Mouse (Mus musculus) liver, adult 2 months (tissue): Measurements from ENCODE around the gene Irf3. TPM values are rescaled to one million over a fixed set of nuclear protein-coding genes. Genes with fewer than 3 reads are reported as not detected.

ENCODE experiments used
- DNase-seq: peaks from one replicate; pipeline ENCODE4 v3.0.0-alpha.2; 2011; ENCODE audit warnings: low read depth, low spot score; ENCODE audit errors: extremely low read depth
- H3K27ac ChIP-seq: fragments of 200-500 bp; replicated peaks from 2 replicates; pipeline ENCODE4 v1.5.1; 2012; ENCODE audit warnings: low read depth, mild to moderate bottlenecking, control low read depth, inconsistent platforms, low read length; ENCODE audit not compliant: insufficient read depth
- H3K27me3 ChIP-seq: fragments of 200-500 bp; 2 replicates; pipeline ENCODE4 v1.6.1; 2012; ENCODE audit warnings: mild to moderate bottlenecking, moderate library complexity, low read length, inconsistent platforms; ENCODE audit not compliant: control insufficient read depth, insufficient read depth
- H3K36me3 ChIP-seq: fragments of 200-500 bp; 2 replicates; pipeline ENCODE4 v1.6.1; 2012; ENCODE audit warnings: low read length, inconsistent platforms; ENCODE audit not compliant: control insufficient read depth, insufficient read depth
- H3K4me1 ChIP-seq: fragments of 200-500 bp; 2 replicates; pipeline ENCODE4 v1.6.1; 2011; ENCODE audit warnings: low read length; ENCODE audit not compliant: control insufficient read depth, insufficient read depth
- H3K4me3 ChIP-seq: fragments of 200-500 bp; 2 replicates; pipeline ENCODE4 v1.5.1; 2011; ENCODE audit warnings: low read depth, mild to moderate bottlenecking, control low read depth, low read length, moderate library complexity; ENCODE audit not compliant: insufficient read depth
- H3K79me2 ChIP-seq: fragments of 200-500 bp; 2 replicates; pipeline ENCODE4 v1.6.1; 2012; ENCODE audit warnings: inconsistent platforms, mild to moderate bottlenecking, low read length, moderate library complexity; ENCODE audit not compliant: control insufficient read depth, insufficient read depth
- H3K9ac ChIP-seq: fragments of 200-500 bp; 2 replicates; pipeline ENCODE4 v1.6.1; 2012; ENCODE audit warnings: low read depth, mild to moderate bottlenecking, control low read depth, inconsistent platforms, low read length
- CTCF ChIP-seq: fragments of 200-500 bp; IDR thresholded peaks from 2 replicates; pipeline ENCODE4 v1.5.1; 2011; ENCODE audit warnings: low read depth, low read length, control low read depth
- POLR2A ChIP-seq: fragments of 200-500 bp; IDR thresholded peaks from 2 replicates; pipeline ENCODE4 v1.6.1; 2011; ENCODE audit warnings: low read length, control low read depth; ENCODE audit not compliant: insufficient read depth; ENCODE audit errors: extremely low read depth
- WGBS: fragments of 180-500 bp; shearing (Covaris S2); methylation state at CpG from one replicate; pipeline ENCODE4 v1.1.7; 2018; 5-methylcytosine and 5-hydroxymethylcytosine counted together
- polyA plus RNA-seq: library from polyadenylated mRNA; depleted of rRNA; stranded (reverse); fragments of >200 nt; gene quantifications from 2 replicates; pipeline ENCODE4 v1.2.3, GENCODE M21; 2012
- total RNA-seq: library from RNA; depleted of rRNA; stranded (reverse); fragments of >200 nt; gene quantifications from 2 replicates; pipeline ENCODE4 v1.2.3, GENCODE M21; 2014

Gene Irf3
- total and polyA plus RNA-seq, 2 experiments = 59.0 to 101 TPM

DNA sequence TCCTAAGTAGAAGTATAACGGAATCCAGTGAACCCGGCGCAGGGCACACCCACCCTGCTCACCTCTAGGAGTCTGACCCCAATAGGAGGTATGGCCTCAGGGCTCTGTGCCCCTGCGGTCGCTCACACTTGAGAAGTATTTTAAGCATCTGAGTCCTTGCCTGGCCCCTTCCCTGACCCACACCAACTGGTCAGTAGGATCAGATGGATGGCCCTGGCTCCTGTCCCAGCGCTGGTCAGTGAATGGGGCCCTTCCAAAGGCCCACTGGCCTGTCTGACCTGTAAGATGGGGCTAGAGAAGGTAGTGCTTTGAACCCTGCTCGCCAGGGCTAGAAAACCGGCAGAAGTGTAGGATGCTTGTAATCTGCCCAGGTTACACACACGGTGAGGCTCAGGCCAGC lies 43.4 kb downstream of the Irf3 start:
- H3K36me3 ChIP-seq = peaks cover 11% of the 10 kb centered on the region
- TF ChIP-seq CTCF (no peak), POLR2A (no peak)
- H3K4me3 ChIP-seq = no peak overlapping the region
- no peak for DNase-seq
- H3K27ac ChIP-seq = no peak overlapping the region
- H3K27me3 ChIP-seq = no peaks in the 10 kb centered on the region
- no peak overlapping the region for H3K9ac ChIP-seq
- 94% methylated on average over 9 of the region's 9 CpGs for WGBS
- H3K4me1 ChIP-seq = no peaks in the 10 kb centered on the region
- no peaks in the 10 kb centered on the region; the same call in none of the 2 replicates for H3K79me2 ChIP-seq

DNA sequence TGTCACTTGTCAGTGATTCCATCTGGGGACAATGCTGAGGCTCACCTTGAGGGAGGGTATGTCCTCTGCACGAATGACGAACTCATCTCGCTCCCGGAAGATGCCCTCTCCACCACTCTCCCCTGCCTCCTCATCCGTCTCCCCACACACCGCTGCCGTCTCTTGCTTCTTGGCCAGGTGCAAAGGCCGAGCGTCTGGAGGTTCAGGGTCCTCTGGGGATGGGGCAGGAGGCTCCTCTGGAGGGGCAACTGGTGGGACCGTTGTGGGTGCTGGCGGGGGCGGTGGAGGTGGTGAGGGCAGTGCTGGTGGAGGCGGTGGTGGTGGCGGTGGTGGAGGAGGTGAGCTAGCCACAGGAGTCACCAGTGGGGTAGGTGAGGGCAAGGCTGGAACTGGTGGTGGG lies 45.9 kb downstream of the Irf3 start:
- TF ChIP-seq CTCF (no peak), POLR2A (no peak)
- no peak overlapping the region for H3K9ac ChIP-seq
- H3K36me3 ChIP-seq = peaks cover 11% of the 10 kb centered on the region; the same call in 1 of the 2 replicates
- H3K4me3 ChIP-seq = no peak overlapping the region
- no peak for DNase-seq
- no peaks in the 10 kb centered on the region for H3K4me1 ChIP-seq
- 94% methylated on average over 14 of the region's 14 CpGs for WGBS
- H3K27ac ChIP-seq = no peak overlapping the region
- peaks cover 1% of the 10 kb centered on the region for H3K79me2 ChIP-seq
- no peaks in the 10 kb centered on the region for H3K27me3 ChIP-seq

DNA sequence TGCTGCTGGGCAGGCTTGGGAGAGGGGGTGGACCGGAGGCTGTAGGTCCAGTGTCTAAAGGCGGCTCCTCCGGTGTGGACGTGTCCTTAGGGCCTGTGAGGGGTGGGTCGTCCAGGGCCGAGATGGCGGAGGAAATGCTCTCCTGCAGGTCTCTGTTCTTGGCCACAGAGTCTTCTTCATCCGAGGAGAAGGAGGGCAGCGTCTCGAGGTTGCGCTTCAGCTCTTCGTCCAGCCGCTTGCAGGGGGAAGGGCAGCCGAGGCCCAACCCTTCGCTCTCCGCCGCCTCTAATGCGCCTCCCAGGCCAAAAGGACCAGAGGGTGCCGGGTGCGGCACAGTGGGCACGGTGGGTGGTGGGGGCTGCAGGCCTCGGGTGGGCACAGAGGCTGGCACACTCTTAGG lies 48.3 kb downstream of the Irf3 start:
- TF ChIP-seq CTCF = no peak
- TF ChIP-seq POLR2A = no peak
- H3K27me3 ChIP-seq = no peaks in the 10 kb centered on the region
- 95% methylated on average over 22 of the region's 22 CpGs for WGBS
- no peak overlapping the region for H3K9ac ChIP-seq
- no peaks in the 10 kb centered on the region for H3K4me1 ChIP-seq
- H3K27ac ChIP-seq = no peak overlapping the region
- H3K4me3 ChIP-seq = no peak overlapping the region
- no peak for DNase-seq
- peaks cover 10% of the 10 kb centered on the region; the same call in 1 of the 2 replicates for H3K36me3 ChIP-seq
- H3K79me2 ChIP-seq = peaks cover 5% of the 10 kb centered on the region

DNA sequence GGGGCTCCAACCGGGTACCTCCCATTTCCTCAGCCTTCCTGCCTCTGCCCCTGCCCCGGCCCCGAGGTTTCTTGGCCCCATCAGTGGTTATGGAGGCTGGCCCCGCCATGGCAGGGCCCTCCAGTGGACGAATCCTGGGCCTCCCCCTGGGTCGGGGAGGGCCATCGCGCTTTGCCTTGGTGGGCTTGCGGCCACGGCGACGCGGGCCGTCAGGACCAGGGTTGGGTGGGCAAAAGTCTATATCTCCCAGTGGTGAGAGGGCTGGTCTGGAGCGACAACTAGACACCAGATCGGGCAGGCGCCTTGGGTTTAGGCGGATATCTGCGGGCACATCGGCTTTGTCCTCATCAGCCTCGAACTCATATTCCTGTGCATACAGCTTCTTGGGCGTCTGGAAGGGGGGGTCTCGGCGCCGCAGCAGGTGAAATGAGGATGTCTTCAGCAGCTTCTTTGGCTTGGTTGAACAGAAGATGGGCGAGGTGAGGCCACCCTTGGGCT lies 49.5 kb downstream of the Irf3 start:
- Histone ChIP-seq H3K4me1 (peaks cover 6% of the 10 kb centered on the region), H3K79me2 (peaks cover 8% of the 10 kb centered on the region), H3K9ac (no peak overlapping the region), H3K27me3 (no peaks in the 10 kb centered on the region), H3K36me3 (peaks cover 10% of the 10 kb centered on the region; the same call in 1 of the 2 replicates), H3K27ac (no peak overlapping the region), H3K4me3 (no peak overlapping the region)
- TF ChIP-seq CTCF = no peak
- no peak for TF ChIP-seq POLR2A
- no peak for DNase-seq
- 95% methylated on average over 26 of the region's 26 CpGs for whole genome bisulfite sequencing

DNA sequence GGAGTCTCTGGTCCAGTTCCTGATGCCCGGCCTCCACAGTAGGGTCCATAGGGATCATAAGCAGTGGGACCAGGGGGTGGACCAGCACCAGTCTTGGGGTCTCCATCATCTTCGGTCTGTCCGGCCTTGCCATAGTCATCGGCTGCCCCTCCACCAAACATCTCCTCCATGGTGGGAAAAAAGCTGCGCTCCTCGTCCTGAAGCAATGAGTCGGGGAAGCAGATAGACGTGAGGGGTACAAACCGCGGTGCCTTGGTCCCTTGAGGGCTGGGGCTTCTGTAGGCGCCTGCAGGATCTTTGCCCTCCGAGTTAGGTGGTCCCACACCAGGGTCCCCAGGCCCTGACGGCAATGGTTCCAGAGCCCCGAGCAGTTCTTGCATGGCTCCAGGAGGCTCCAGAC lies 50.0 kb downstream of the Irf3 start:
- no peaks in the 10 kb centered on the region for H3K27me3 ChIP-seq
- H3K9ac ChIP-seq = no peak overlapping the region
- H3K27ac ChIP-seq = no peak overlapping the region
- WGBS = 99% methylated on average over 14 of the region's 14 CpGs
- peaks cover 11% of the 10 kb centered on the region for H3K79me2 ChIP-seq
- TF ChIP-seq POLR2A (no peak), CTCF (no peak)
- no peak overlapping the region for H3K4me3 ChIP-seq
- DNase-seq = no peak
- H3K4me1 ChIP-seq = peaks cover 7% of the 10 kb centered on the region
- H3K36me3 ChIP-seq = peaks cover 5% of the 10 kb centered on the region; the same call in 1 of the 2 replicates

DNA sequence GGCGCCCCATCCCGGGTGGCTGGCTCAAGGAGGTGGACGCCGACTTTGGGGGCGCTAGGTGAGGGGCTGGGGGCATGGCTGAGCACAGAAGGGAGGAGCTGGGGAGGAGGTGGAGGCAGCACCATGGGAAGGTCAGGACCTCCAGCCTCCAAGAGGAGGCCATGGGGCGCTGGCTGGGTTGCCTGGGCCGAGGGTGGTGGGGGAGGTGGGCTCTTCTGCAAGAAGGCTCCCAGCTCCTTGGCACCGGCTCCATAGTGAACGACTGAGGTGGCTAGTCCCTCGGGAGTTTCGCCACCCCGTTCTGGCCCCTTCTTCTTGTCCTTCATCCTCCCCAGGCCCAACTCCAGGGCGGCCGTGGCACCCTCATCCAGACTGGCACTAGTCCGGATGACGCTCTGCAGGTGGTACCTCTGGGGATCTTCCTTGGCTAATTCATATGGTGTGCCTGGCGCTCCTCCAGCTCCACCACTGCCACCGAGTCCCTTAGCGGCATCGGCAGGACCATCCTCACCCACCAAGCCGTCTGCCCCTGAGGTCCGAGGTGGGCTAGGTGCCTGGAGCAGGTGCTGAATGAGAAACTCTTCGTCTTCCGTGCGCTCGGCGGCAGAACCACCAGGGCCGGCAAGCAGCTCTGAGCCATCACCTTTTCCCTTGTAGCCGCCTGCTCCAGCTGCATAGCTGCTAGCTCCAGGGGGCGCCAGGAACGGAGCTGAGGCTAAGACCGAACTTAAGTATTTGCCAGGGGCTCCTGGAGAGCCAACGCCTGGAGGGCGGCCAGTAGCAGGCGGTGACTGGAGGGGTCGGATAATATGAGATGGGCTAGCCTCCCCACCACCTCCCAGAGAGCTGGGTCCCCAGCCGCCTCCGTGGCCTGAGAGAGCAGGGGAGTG lies 50.8 kb downstream of the Irf3 start:
- Histone ChIP-seq H3K4me1 (peaks cover 7% of the 10 kb centered on the region), H3K27ac (no peak overlapping the region), H3K9ac (no peak overlapping the region), H3K79me2 (peaks cover 11% of the 10 kb centered on the region), H3K36me3 (peaks cover 5% of the 10 kb centered on the region; the same call in 1 of the 2 replicates), H3K27me3 (no peaks in the 10 kb centered on the region), H3K4me3 (no peak overlapping the region)
- 95% methylated on average over 38 of the region's 38 CpGs for WGBS
- no peak for DNase-seq
- no peak for TF ChIP-seq POLR2A
- no peak for TF ChIP-seq CTCF
